Mouse (Mus musculus): ENCODE data around the gene Prkn. TPM values are rescaled to one million over a fixed set of nuclear protein-coding genes. Genes with fewer than 3 reads are reported as not detected.

The Prkn gene
- total and polyA plus RNA-seq, 2 experiments from 2014 or later: 9.0 to 9.4 TPM

GRCm38 (mm10) chr17:11067076-11067703 is 227.0 kb downstream of the Prkn start:
- no peak for TF ChIP-seq CTCF (IDR thresholded peaks at IDR 0.05)
- Histone ChIP-seq H3K4me1 (ENCODE audit: insufficient read depth, low read length) (peaks cover 12% of the 10 kb centered on the region), H3K27ac (ENCODE audit: low read depth, low read length) (peak overlapping the region; percentile 59), H3K27me3 (ENCODE audit: insufficient read depth, low read length) (no peaks in the 10 kb centered on the region), H3K4me3 (ENCODE audit: low read depth, low read length) (peak overlapping the region; percentile 5), H3K36me3 (ENCODE audit: insufficient read depth, low read length) (no peaks in the 10 kb centered on the region), H3K9ac (replicated peaks; ENCODE audit: low read length, poor library complexity, severe bottlenecking) (no peak overlapping the region), H3K9me3 (ENCODE audit: low read length) (no peaks in the 10 kb centered on the region), H3K4me2 (ENCODE audit: low read depth, low read length, poor library complexity, severe bottlenecking) (peak overlapping the region; percentile 23)
- DNase-seq (ENCODE audit: low spot score) (peak; percentile 66), ATAC-seq (ENCODE audit: low FRiP score) (0 out of 2 replicates have a peak, but pooled peaks have one; percentile 31)
- WGBS: 4% methylated on average over 16 of the region's 16 CpGs

GRCm38 (mm10) chr17:11067704-11068475 is 227.7 kb downstream of the Prkn start:
- H3K27me3 ChIP-seq (ENCODE audit: insufficient read depth, low read length): no peaks in the 10 kb centered on the region
- peaks cover 12% of the 10 kb centered on the region for H3K4me1 ChIP-seq (ENCODE audit: insufficient read depth, low read length)
- peak; percentile 71 for TF ChIP-seq CTCF (IDR thresholded peaks at IDR 0.05)
- peak overlapping the region; percentile 5; the same call in 1 of the 2 replicates for H3K4me3 ChIP-seq (ENCODE audit: low read depth, low read length)
- H3K27ac ChIP-seq (ENCODE audit: low read depth, low read length): peak overlapping the region; percentile 59
- H3K4me2 ChIP-seq (ENCODE audit: low read depth, low read length, poor library complexity, severe bottlenecking): peak overlapping the region; percentile 23
- DNase-seq (ENCODE audit: low spot score) (peak; percentile 89), ATAC-seq (ENCODE audit: low FRiP score) (peak; percentile 86)
- 13% methylated on average over 14 of the region's 14 CpGs for WGBS
- no peak overlapping the region for H3K9ac ChIP-seq (replicated peaks; ENCODE audit: low read length, poor library complexity, severe bottlenecking)
- no peaks in the 10 kb centered on the region for H3K36me3 ChIP-seq (ENCODE audit: insufficient read depth, low read length)
- no peaks in the 10 kb centered on the region for H3K9me3 ChIP-seq (ENCODE audit: low read length)

- Histone ChIP-seq H3K27me3 (ENCODE audit: insufficient read depth, low read length) (no peaks in the 10 kb centered on the region), H3K9me3 (ENCODE audit: low read length) (no peaks in the 10 kb centered on the region), H3K4me3 (ENCODE audit: low read depth, low read length) (no peak overlapping the region), H3K4me1 (ENCODE audit: insufficient read depth, low read length) (peaks cover 12% of the 10 kb centered on the region), H3K4me2 (ENCODE audit: low read depth, low read length, poor library complexity, severe bottlenecking) (no peak overlapping the region), H3K9ac (replicated peaks; ENCODE audit: low read length, poor library complexity, severe bottlenecking) (no peak overlapping the region), H3K36me3 (ENCODE audit: insufficient read depth, low read length) (no peaks in the 10 kb centered on the region), H3K27ac (ENCODE audit: low read depth, low read length) (no peak overlapping the region)
- TF ChIP-seq CTCF (IDR thresholded peaks at IDR 0.05): no peak
- ATAC-seq (ENCODE audit: low FRiP score) (no peak), DNase-seq (ENCODE audit: low spot score) (no peak)
These were observed 230.8 kb downstream of the Prkn start for GRCm38 (mm10) chr17:11070996-11071395.

- TF ChIP-seq CTCF (IDR thresholded peaks at IDR 0.05): no peak
- no peaks in the 10 kb centered on the region for H3K9me3 ChIP-seq (ENCODE audit: low read length)
- H3K27me3 ChIP-seq (ENCODE audit: insufficient read depth, low read length): no peaks in the 10 kb centered on the region
- no peak overlapping the region for H3K9ac ChIP-seq (replicated peaks; ENCODE audit: low read length, poor library complexity, severe bottlenecking)
- ATAC-seq (ENCODE audit: low FRiP score) (peak; percentile 54; the same call in 1 of the 2 replicates), DNase-seq (ENCODE audit: low spot score) (peak; percentile 86)
- H3K27ac ChIP-seq (ENCODE audit: low read depth, low read length): no peak overlapping the region
- H3K4me2 ChIP-seq (ENCODE audit: low read depth, low read length, poor library complexity, severe bottlenecking): no peak overlapping the region
- no peaks in the 10 kb centered on the region for H3K4me1 ChIP-seq (ENCODE audit: insufficient read depth, low read length)
- no peaks in the 10 kb centered on the region for H3K36me3 ChIP-seq (ENCODE audit: insufficient read depth, low read length)
- 19% methylated on average over 6 of the region's 6 CpGs for WGBS
- H3K4me3 ChIP-seq (ENCODE audit: low read depth, low read length): no peak overlapping the region
These were observed 236.2 kb downstream of the Prkn start for GRCm38 (mm10) chr17:11076319-11076903.

- DNase-seq (ENCODE audit: low spot score) (no peak), ATAC-seq (ENCODE audit: low FRiP score) (no peak)
- no peaks in the 10 kb centered on the region for H3K27me3 ChIP-seq (ENCODE audit: insufficient read depth, low read length)
- no peaks in the 10 kb centered on the region for H3K36me3 ChIP-seq (ENCODE audit: insufficient read depth, low read length)
- no peak for TF ChIP-seq CTCF (IDR thresholded peaks at IDR 0.05)
- 61% methylated on average over 1 of the region's 1 CpGs for WGBS
- 0 out of 2 replicates have a peak, but pooled peaks cover 4% of the 10 kb centered on the region for H3K4me1 ChIP-seq (ENCODE audit: insufficient read depth, low read length)
- H3K4me2 ChIP-seq (ENCODE audit: low read depth, low read length, poor library complexity, severe bottlenecking): no peak overlapping the region
- H3K27ac ChIP-seq (ENCODE audit: low read depth, low read length): no peak overlapping the region
- H3K9me3 ChIP-seq (ENCODE audit: low read length): no peaks in the 10 kb centered on the region
- no peak overlapping the region for H3K9ac ChIP-seq (replicated peaks; ENCODE audit: low read length, poor library complexity, severe bottlenecking)
- no peak overlapping the region for H3K4me3 ChIP-seq (ENCODE audit: low read depth, low read length)
These were observed 246.3 kb downstream of the Prkn start for GRCm38 (mm10) chr17:11086492-11086891.

- Histone ChIP-seq H3K9ac (replicated peaks; ENCODE audit: low read length, poor library complexity, severe bottlenecking) (no peak overlapping the region), H3K4me3 (ENCODE audit: low read depth, low read length) (no peak overlapping the region), H3K27me3 (ENCODE audit: insufficient read depth, low read length) (no peaks in the 10 kb centered on the region), H3K4me2 (ENCODE audit: low read depth, low read length, poor library complexity, severe bottlenecking) (no peak overlapping the region), H3K9me3 (ENCODE audit: low read length) (no peaks in the 10 kb centered on the region), H3K4me1 (ENCODE audit: insufficient read depth, low read length) (0 out of 2 replicates have a peak, but pooled peaks cover 4% of the 10 kb centered on the region), H3K36me3 (ENCODE audit: insufficient read depth, low read length) (no peaks in the 10 kb centered on the region), H3K27ac (ENCODE audit: low read depth, low read length) (no peak overlapping the region)
- 70% methylated on average over 5 of the region's 5 CpGs for WGBS
- DNase-seq (ENCODE audit: low spot score): no peak
- ATAC-seq (ENCODE audit: low FRiP score): no peak
- no peak for TF ChIP-seq CTCF (IDR thresholded peaks at IDR 0.05)
These were observed 246.9 kb downstream of the Prkn start for GRCm38 (mm10) chr17:11087088-11087487.
